Mouse (Mus musculus) hindbrain, embryonic 11.5 days (tissue): ENCODE data around the gene Lrrc46. TPM values are rescaled to one million over a fixed set of nuclear protein-coding genes. Genes with fewer than 3 reads are reported as not detected.

Source experiments
- ATAC-seq: fragments of 200-750 bp; cut with Nextera tagmentation; 2 replicates; pipeline ENCODE4 v1.8.0; 2017; ENCODE audit warnings: mild to moderate bottlenecking, moderate TSS enrichment, moderate library complexity; ENCODE audit not compliant: low FRiP score
- DNase-seq: peaks from one replicate; pipeline ENCODE4 v3.0.0-alpha.2; 2015; ENCODE audit warnings: low spot score
- H3K27ac ChIP-seq: fragments of 300-500 bp; sonication (generic); 2 replicates; pipeline ENCODE4 v1.5.1; 2014; ENCODE audit warnings: mild to moderate bottlenecking, low read depth, low read length
- H3K27me3 ChIP-seq: fragments of 300-500 bp; sonication (generic); 2 replicates; pipeline ENCODE4 v1.6.1; 2014; ENCODE audit warnings: mild to moderate bottlenecking, low read length, moderate library complexity, mixed read lengths; ENCODE audit not compliant: control insufficient read depth, insufficient read depth
- H3K36me3 ChIP-seq: fragments of 300-500 bp; sonication (generic); 2 replicates; pipeline ENCODE4 v1.6.1; 2014; ENCODE audit warnings: mild to moderate bottlenecking, low read length, moderate library complexity, mixed read lengths; ENCODE audit not compliant: control insufficient read depth, insufficient read depth
- H3K4me1 ChIP-seq: fragments of 300-500 bp; sonication (generic); replicated peaks from 2 replicates; pipeline ENCODE4 v1.6.1; 2014; ENCODE audit warnings: low read length, mixed read lengths; ENCODE audit not compliant: control insufficient read depth, insufficient read depth
- H3K4me2 ChIP-seq: fragments of 300-500 bp; sonication (generic); replicated peaks from 2 replicates; pipeline ENCODE4 v1.6.1; 2014; ENCODE audit warnings: mild to moderate bottlenecking, low read depth, low read length
- H3K4me3 ChIP-seq: fragments of 300-500 bp; sonication (generic); 2 replicates; pipeline ENCODE4 v1.5.1; 2014; ENCODE audit warnings: low read depth, low read length
- H3K9ac ChIP-seq: fragments of 300-500 bp; sonication (generic); 2 replicates; pipeline ENCODE4 v1.6.1; 2014; ENCODE audit warnings: low read depth, low read length
- H3K9me3 ChIP-seq: fragments of 300-500 bp; sonication (generic); 2 replicates; pipeline ENCODE4 v1.6.1; 2016; ENCODE audit warnings: low read length; ENCODE audit not compliant: control insufficient read depth
- WGBS: fragments of 180-500 bp; shearing (Covaris S2); extraction: QIAGEN DNeasy Blood & Tissue Kit; methylation state at CpG from one replicate; pipeline ENCODE4 v1.1.7; 2014; 5-methylcytosine and 5-hydroxymethylcytosine counted together
- polyA plus RNA-seq: library from polyadenylated mRNA; unstranded; fragments of >200 nt; fragmentation: Nextera tagmentation; extraction: Ambion mirVana; gene quantifications from 2 replicates; pipeline ENCODE4 v1.2.1, GENCODE M21; 2014

The Lrrc46 gene
- polyA plus RNA-seq, 1 experiment from 2014 or later: 5.3 TPM

GRCm38 (mm10) chr11:97024977-97025376 is 16.2 kb downstream of the Lrrc46 start:
- Histone ChIP-seq H3K36me3 (no peaks in the 10 kb centered on the region), H3K4me3 (no peak overlapping the region), H3K9ac (no peak overlapping the region), H3K27ac (no peak overlapping the region), H3K27me3 (peaks cover 45% of the 10 kb centered on the region), H3K4me2 (no peak overlapping the region), H3K9me3 (no peaks in the 10 kb centered on the region), H3K4me1 (peaks cover 15% of the 10 kb centered on the region)
- no peak for DNase-seq
- WGBS: 10% methylated on average over 10 of the region's 10 CpGs
- ATAC-seq: no peak

GRCm38 (mm10) chr11:97021873-97022484 is 19.2 kb downstream of the Lrrc46 start:
- Histone ChIP-seq H3K27me3 (peaks cover 69% of the 10 kb centered on the region), H3K27ac (no peak overlapping the region), H3K4me2 (peak overlapping the region; percentile 80), H3K9me3 (no peaks in the 10 kb centered on the region), H3K36me3 (no peaks in the 10 kb centered on the region), H3K9ac (peak overlapping the region; percentile 55), H3K4me1 (peaks cover 22% of the 10 kb centered on the region), H3K4me3 (peak overlapping the region; percentile 45)
- ATAC-seq (peak; percentile 47; the same call in 1 of the 2 replicates), DNase-seq (peak; percentile 82)
- 1% methylated on average over 48 of the region's 50 CpGs for WGBS

GRCm38 (mm10) chr11:97021121-97021765 is 20.0 kb downstream of the Lrrc46 start:
- no peak overlapping the region for H3K27ac ChIP-seq
- H3K9me3 ChIP-seq: no peaks in the 10 kb centered on the region
- no peak overlapping the region; the same call in 1 of the 2 replicates for H3K9ac ChIP-seq
- peak overlapping the region; percentile 80; the same call in 1 of the 2 replicates for H3K4me2 ChIP-seq
- no peak for DNase-seq
- peak; percentile 26; the same call in 1 of the 2 replicates for ATAC-seq
- peaks cover 22% of the 10 kb centered on the region for H3K4me1 ChIP-seq
- H3K4me3 ChIP-seq: peak overlapping the region; percentile 45
- H3K27me3 ChIP-seq: peaks cover 75% of the 10 kb centered on the region
- no peaks in the 10 kb centered on the region for H3K36me3 ChIP-seq
- under 1% methylated on average over 26 of the region's 27 CpGs for WGBS

- Histone ChIP-seq H3K4me1 (peaks cover 19% of the 10 kb centered on the region), H3K9me3 (no peaks in the 10 kb centered on the region), H3K27me3 (peaks cover 86% of the 10 kb centered on the region), H3K9ac (no peak overlapping the region), H3K4me3 (no peak overlapping the region), H3K4me2 (no peak overlapping the region), H3K27ac (no peak overlapping the region), H3K36me3 (no peaks in the 10 kb centered on the region)
- DNase-seq (peak; percentile 42), ATAC-seq (no peak)
- WGBS: 5% methylated on average over 13 of the region's 13 CpGs
Measured at GRCm38 (mm10) chr11:97019345-97019708, 21.9 kb downstream of the Lrrc46 start.

- Histone ChIP-seq H3K27me3 (peaks cover 82% of the 10 kb centered on the region), H3K4me3 (peak overlapping the region; percentile 27), H3K27ac (no peak overlapping the region), H3K4me2 (peak overlapping the region; percentile 38), H3K36me3 (no peaks in the 10 kb centered on the region), H3K9ac (no peak overlapping the region), H3K4me1 (peaks cover 19% of the 10 kb centered on the region), H3K9me3 (no peaks in the 10 kb centered on the region)
- 1% methylated on average over 39 of the region's 68 CpGs for WGBS
- ATAC-seq: no peak
- peak; percentile 62 for DNase-seq
Measured at GRCm38 (mm10) chr11:97018583-97019344, 22.4 kb downstream of the Lrrc46 start.

GRCm38 (mm10) chr11:97017696-97018582 is 23.3 kb downstream of the Lrrc46 start:
- Histone ChIP-seq H3K4me1 (peaks cover 19% of the 10 kb centered on the region), H3K27ac (no peak overlapping the region), H3K9me3 (no peaks in the 10 kb centered on the region), H3K36me3 (no peaks in the 10 kb centered on the region), H3K27me3 (peaks cover 75% of the 10 kb centered on the region), H3K9ac (no peak overlapping the region), H3K4me3 (no peak overlapping the region; the same call in 1 of the 2 replicates), H3K4me2 (peak overlapping the region; percentile 38)
- DNase-seq (peak; percentile 55), ATAC-seq (no peak)
- WGBS: 1% methylated on average over 36 of the region's 36 CpGs

- Histone ChIP-seq H3K4me1 (no peaks in the 10 kb centered on the region), H3K9me3 (no peaks in the 10 kb centered on the region), H3K9ac (no peak within 1 kb of the TSS), H3K27ac (no peak within 1 kb of the TSS), H3K4me2 (no peak within 1 kb of the TSS), H3K27me3 (peaks cover 32% of the 10 kb centered on the region), H3K36me3 (no peaks in the 10 kb centered on the region), H3K4me3 (no peak within 1 kb of the TSS)
- DNase-seq (no peak), ATAC-seq (no peak)
- WGBS: 33% methylated on average over 7 of the region's 8 CpGs
Measured at GRCm38 (mm10) chr11:97013121-97013670, 28.0 kb downstream of the Lrrc46 start, which contains the start of gene Sp6. TSS of gene Sp6 (plus strand) at chr11:97013394.
